Mouse (Mus musculus): ENCODE measurements around the gene Abcc5.
"Not testable (repeated sequence)": the region's sequence is repeated elsewhere in the genome, so short reads cannot be mapped to it uniquely, and the experiment has no call there.

DNA sequence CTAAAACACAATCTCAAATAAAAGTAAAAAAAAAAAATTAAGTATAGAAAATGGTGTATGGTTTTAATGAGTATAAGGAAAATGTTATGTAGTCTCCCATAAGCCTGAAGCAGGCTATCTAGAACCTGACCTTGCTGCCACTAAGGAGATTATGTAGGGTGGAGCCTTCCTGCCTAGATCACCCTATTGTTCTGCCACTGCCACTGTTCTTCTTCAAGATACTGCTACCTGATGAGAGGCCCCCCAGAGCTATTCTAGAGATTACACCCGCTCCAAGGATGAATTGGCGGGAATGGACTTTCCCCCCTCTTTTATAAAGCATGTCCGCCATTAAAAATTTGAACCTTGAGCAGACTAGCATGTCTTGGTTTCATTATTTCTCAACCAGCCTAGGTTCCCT, 64.7 kb downstream of the Abcc5 start:
- TF ChIP-seq CTCF (IDR thresholded peaks at IDR 0.05; ENCODE audit: borderline replicate concordance, control insufficient read depth, extremely low read depth, insufficient read depth, low read length, poor library complexity); POLR2A (IDR thresholded peaks at IDR 0.05; ENCODE audit: control insufficient read depth, extremely low read depth, insufficient read depth, low read length, poor library complexity): not testable (repeated sequence)
